Mouse (Mus musculus) brain, embryonic 14.5 days (tissue): ENCODE results near the gene Ankrd52.

Source experiments
- CTCF ChIP-seq: fragments of 200-500 bp; IDR thresholded peaks from 2 replicates; pipeline ENCODE4 v1.5.1; 2012; ENCODE audit warnings: inconsistent platforms, mild to moderate bottlenecking, moderate library complexity, borderline replicate concordance; ENCODE audit not compliant: insufficient read depth, insufficient read length; ENCODE audit errors: extremely low read depth
- POLR2A ChIP-seq: fragments of 200-500 bp; IDR thresholded peaks from 2 replicates; pipeline ENCODE4 v1.6.1; 2012; ENCODE audit warnings: mild to moderate bottlenecking, inconsistent platforms, borderline replicate concordance; ENCODE audit not compliant: poor library complexity, insufficient read depth, insufficient read length, severe bottlenecking; ENCODE audit errors: extremely low read depth

- TF ChIP-seq POLR2A (no peak), CTCF (peak; percentile 56; the same call in 1 of the 2 replicates)
Measured at GRCm38 (mm10) chr10:128455280-128455679, 78.4 kb downstream of the Ankrd52 start.
